Mouse (Mus musculus): ENCODE data around the gene Ccdc84.

DNA sequence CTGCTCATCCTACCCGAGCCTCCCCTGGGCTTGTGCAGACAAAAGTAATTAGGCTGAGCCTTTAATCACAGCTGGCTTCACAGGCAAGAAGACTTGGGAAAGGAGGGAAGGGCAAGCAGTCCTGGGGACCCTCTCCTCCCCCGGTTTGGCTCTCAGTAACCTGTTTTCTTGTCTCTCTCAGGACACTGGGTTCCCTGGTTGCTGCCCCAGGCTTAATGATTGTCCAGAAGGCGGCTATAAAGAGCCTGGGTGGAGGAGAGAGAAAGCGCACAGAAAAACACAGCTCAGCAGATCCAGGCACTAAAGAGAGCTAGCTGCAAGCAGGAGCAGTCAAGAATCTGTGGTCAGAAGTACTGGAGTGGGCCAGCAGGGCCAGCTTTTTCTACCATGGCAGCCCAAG is 20.3 kb downstream of the Ccdc84 start:
- TF ChIP-seq POLR2A (IDR thresholded peaks at IDR 0.05; ENCODE audit: borderline replicate concordance, control insufficient read depth, low read depth, low read length) (no peak), CTCF (IDR thresholded peaks at IDR 0.05; ENCODE audit: control insufficient read depth, insufficient read depth, low read length) (no peak)

Data from bone marrow, adult 2 months (tissue).